Mouse (Mus musculus) CH12.LX (cell line): ENCODE data around the gene Mras.

Source experiments
- CTCF ChIP-seq, 2 experiments: IDR thresholded peaks in 1 of 2; conservative IDR thresholded peaks in 1 of 2; 2 replicates each; pipeline ENCODE4 v1.5.1; 2011 to 2012; ENCODE audit warnings: low read depth in 2 of 2, low read length in 2 of 2, improper control_type of control experiment in 1 of 2, inconsistent platforms in 1 of 2, mild to moderate bottlenecking in 1 of 2, moderate library complexity in 1 of 2
- EP300 ChIP-seq: IDR thresholded peaks from 2 replicates; pipeline ENCODE4 v1.6.1; 2011; ENCODE audit warnings: low read length, improper control_type of control experiment
- MEF2A ChIP-seq: IDR thresholded peaks from 2 replicates; pipeline ENCODE4 v1.6.1; 2014; ENCODE audit warnings: low read depth, mild to moderate bottlenecking, inconsistent platforms, low read length, improper control_type of control experiment, borderline replicate concordance
- POLR2A ChIP-seq: IDR thresholded peaks from 2 replicates; pipeline ENCODE4 v1.6.1; 2011; ENCODE audit warnings: low read depth, mild to moderate bottlenecking, improper control_type of control experiment, low read length
- POLR2AphosphoS2 ChIP-seq: IDR thresholded peaks from 2 replicates; pipeline ENCODE4 v1.6.1; 2011; ENCODE audit warnings: low read depth, low read length, improper control_type of control experiment
- SIN3A ChIP-seq: IDR thresholded peaks from 2 replicates; pipeline ENCODE4 v1.6.1; 2012; ENCODE audit warnings: low read length, improper control_type of control experiment, inconsistent platforms
- ZNF384 ChIP-seq: IDR thresholded peaks from 2 replicates; pipeline ENCODE4 v1.6.1; 2012; ENCODE audit warnings: low read depth, low read length, improper control_type of control experiment, inconsistent platforms

GRCm38 (mm10) chr9:99423692-99424573, 13.2 kb downstream of the Mras start:
- TF ChIP-seq CTCF (conservative IDR thresholded peaks at IDR 0.05 in 1 of 2, IDR thresholded peaks at IDR 0.05 in 1 of 2; ENCODE audit: low read depth in 2 of 2, low read length in 2 of 2) (no peak), ZNF384 (no peak), POLR2A (no peak), POLR2AphosphoS2 (no peak), EP300 (no peak), MEF2A (no peak), SIN3A (no peak)
